8 mouse cellular contexts compared by ENCODE assay signal in genomic region chr12:112593951-112594915, GRCm38 (mm10). TPM values are rescaled to one million over a fixed set of nuclear protein-coding genes. Genes with fewer than 3 reads are reported as not detected.
DNase-seq lines count a peak whose midpoint lies in the region; ATAC-seq and TF ChIP-seq lines count a peak whose summit lies in the region.

No protein-coding gene starts in this region.

- no peak for ATAC-seq in hindbrain, embryonic 14.5 days (ENCODE audit: low FRiP score)
- no peak; the same call in 1 of the 2 replicates for ATAC-seq in heart, embryonic 14.5 days (ENCODE audit: insufficient number of reproducible peaks, insufficient read depth, low FRiP score, low read depth)
- ATAC-seq in megakaryocyte progenitor cell, adult 5-6 weeks (replicated peaks; ENCODE audit: poor library complexity), result peak; percentile 27
- ATAC-seq in cerebellum, adult (ENCODE audit: insufficient number of reproducible peaks, low FRiP score, low TSS enrichment), result no peak

- no peaks in the 10 kb centered on the region for H3K9me3 ChIP-seq in hindbrain, embryonic 10.5 days
- H3K9me3 ChIP-seq in hindbrain, embryonic 14.5 days (ENCODE audit: control insufficient read depth, low read length), result no peaks in the 10 kb centered on the region
- H3K9me3 ChIP-seq in CH12.LX (replicated peaks; ENCODE audit: low read length), result no peaks in the 10 kb centered on the region
- no peaks in the 10 kb centered on the region for H3K9me3 ChIP-seq in heart, embryonic 14.5 days (ENCODE audit: control insufficient read depth, low read length)

- H3K4me1 ChIP-seq in hindbrain, embryonic 10.5 days (replicated peaks), result peaks cover 83% of the 10 kb centered on the region
- peaks cover 13% of the 10 kb centered on the region for H3K4me1 ChIP-seq in hindbrain, embryonic 14.5 days (replicated peaks; ENCODE audit: control insufficient read depth, insufficient read depth, low read length)
- peaks cover 71 to 76% of the 10 kb centered on the region in 2 experiments for H3K4me1 ChIP-seq in CH12.LX (ENCODE audit: control insufficient read depth in 1 of 2, insufficient read depth in 2 of 2)
- peaks cover 44 to 61% of the 10 kb centered on the region in 2 experiments for H3K4me1 ChIP-seq in heart, embryonic 14.5 days (ENCODE audit: control insufficient read depth in 2 of 2, insufficient read depth in 2 of 2, low read length in 2 of 2)

- no peak overlapping the region for H3K9ac ChIP-seq in hindbrain, embryonic 14.5 days
- peak overlapping the region; percentile 18; the same call in 1 of the 2 replicates for H3K9ac ChIP-seq in CH12.LX (ENCODE audit: insufficient read depth, low read depth)
- peak overlapping the region; percentile 41 for H3K9ac ChIP-seq in heart, embryonic 14.5 days (ENCODE audit: low read length)

- H3K27me3 ChIP-seq in hindbrain, embryonic 10.5 days (ENCODE audit: insufficient read depth, poor library complexity, severe bottlenecking), result peaks cover 45% of the 10 kb centered on the region
- H3K27me3 ChIP-seq in hindbrain, embryonic 14.5 days (ENCODE audit: control insufficient read depth, insufficient read depth, low read length), result peaks cover 11% of the 10 kb centered on the region
- no peaks in the 10 kb centered on the region for H3K27me3 ChIP-seq in CH12.LX (replicated peaks)
- no peaks in the 10 kb centered on the region for H3K27me3 ChIP-seq in heart, embryonic 14.5 days (ENCODE audit: control insufficient read depth, insufficient read depth, low read length)

- DNase-seq in hindbrain, embryonic 10.5 days (ENCODE audit: low spot score), result no peak
- no peak for DNase-seq in hindbrain, embryonic 14.5 days (ENCODE audit: low spot score)
- DNase-seq in CH12.LX (ENCODE audit: extremely low read depth), result peak; percentile 78
- DNase-seq in urinary bladder, postnatal 25 days (ENCODE audit: low spot score), result no peak
- no peak for DNase-seq in adrenal gland, postnatal 14 days

- no peak; the same call in 1 of the 2 replicates for TF ChIP-seq POLR2A in CH12.LX (IDR thresholded peaks at IDR 0.05; ENCODE audit: low read depth, low read length)

- dilution Hi-C loops in CH12.LX (cut with MboI; ENCODE audit: extremely low pct_ligation_motif_present, extremely low pct_unique_long_range_greater_than_20kb, low sequenced_read_pairs), result no loop called here

- peak overlapping the region; percentile 64 for H3K27ac ChIP-seq in hindbrain, embryonic 10.5 days
- H3K27ac ChIP-seq in hindbrain, embryonic 14.5 days, result no peak overlapping the region
- H3K27ac ChIP-seq in CH12.LX (ENCODE audit: insufficient read depth, low read depth), result peak overlapping the region; percentile 80
- H3K27ac ChIP-seq in heart, embryonic 14.5 days (replicated peaks in 1 of 2; ENCODE audit: control insufficient read depth in 1 of 2, insufficient read depth in 1 of 2, low read depth in 2 of 2, low read length in 2 of 2), result peak overlapping the region; percentile 24 to 79

- 75% methylated on average over 16 of the region's 16 CpGs for WGBS in hindbrain, embryonic 10.5 days
- WGBS in hindbrain, embryonic 14.5 days, result 73% methylated on average over 16 of the region's 16 CpGs
- WGBS in heart, embryonic 14.5 days, result 56% methylated on average over 16 of the region's 16 CpGs

- peak; percentile 16; the same call in 1 of the 2 replicates for TF ChIP-seq EP300 in CH12.LX (IDR thresholded peaks at IDR 0.05; ENCODE audit: low read length)

- TF ChIP-seq CTCF in CH12.LX (conservative IDR thresholded peaks at IDR 0.05 in 1 of 2, IDR thresholded peaks at IDR 0.05 in 1 of 2; ENCODE audit: low read depth in 2 of 2, low read length in 2 of 2), result no peak

- H3K79me2 ChIP-seq in CH12.LX (replicated peaks; ENCODE audit: control insufficient read depth, extremely low read depth, insufficient read depth, poor library complexity, severe bottlenecking), result peaks cover 86% of the 10 kb centered on the region

- in situ Hi-C loops in CH12.LX (cut with MboI; ENCODE audit: low pct_ligation_motif_present, low pct_unique_long_range_greater_than_20kb, low sequenced_read_pairs), result no loop called here

- no peak overlapping the region for H3K4me2 ChIP-seq in hindbrain, embryonic 14.5 days (replicated peaks)
- H3K4me2 ChIP-seq in CH12.LX (ENCODE audit: insufficient read depth, low read depth, poor library complexity, severe bottlenecking), result peak overlapping the region; percentile 84
- H3K4me2 ChIP-seq in heart, embryonic 14.5 days (ENCODE audit: low read length), result peak overlapping the region; percentile 38

- no peak for TF ChIP-seq RAD21 in CH12.LX (IDR thresholded peaks at IDR 0.05; ENCODE audit: low read depth, low read length)

- no peaks in the 10 kb centered on the region for H3K36me3 ChIP-seq in hindbrain, embryonic 10.5 days
- no peaks in the 10 kb centered on the region for H3K36me3 ChIP-seq in hindbrain, embryonic 14.5 days (replicated peaks; ENCODE audit: control insufficient read depth, insufficient read depth)
- peaks cover 0 to 90% of the 10 kb centered on the region in 2 experiments for H3K36me3 ChIP-seq in CH12.LX (replicated peaks in 1 of 2; ENCODE audit: control insufficient read depth in 1 of 2, insufficient read depth in 1 of 2, low read length in 1 of 2)
- H3K36me3 ChIP-seq in heart, embryonic 14.5 days (ENCODE audit: control insufficient read depth, insufficient read depth, low read length), result no peaks in the 10 kb centered on the region

- no peak overlapping the region for H3K4me3 ChIP-seq in hindbrain, embryonic 10.5 days
- no peak overlapping the region for H3K4me3 ChIP-seq in hindbrain, embryonic 14.5 days (replicated peaks; ENCODE audit: low read length)
- H3K4me3 ChIP-seq in CH12.LX (replicated peaks in 1 of 3; ENCODE audit: low read depth in 2 of 3, low read length in 2 of 3, poor library complexity in 1 of 3), result peak overlapping the region; percentile 6 to 82 (median 10)
- no peak overlapping the region for H3K4me3 ChIP-seq in heart, embryonic 14.5 days (ENCODE audit: control insufficient read depth in 1 of 2, insufficient read depth in 1 of 2, low read depth in 1 of 2, low read length in 2 of 2)

TF ChIP-seq in CH12.LX, 34 proteins besides CTCF, POLR2A, EP300 and RAD21 (continues in another document):
- TF ChIP-seq IRF4 (IDR thresholded peaks at IDR 0.05; ENCODE audit: low read depth, low read length), result 0 out of 2 replicates have a peak, but pooled peaks have one; percentile 19
- TF ChIP-seq MAX (IDR thresholded peaks at IDR 0.05; ENCODE audit: low read length), result peak; percentile 86
- TF ChIP-seq ETS1 (conservative IDR thresholded peaks at IDR 0.05; ENCODE audit: low read depth, low read length), result peak; percentile 75
- TF ChIP-seq USF2 (conservative IDR thresholded peaks at IDR 0.05; ENCODE audit: low read depth, low read length), result no peak
- no peak for TF ChIP-seq JUN (IDR thresholded peaks at IDR 0.05; ENCODE audit: insufficient read depth, low read depth, low read length)
- TF ChIP-seq ELF1 (IDR thresholded peaks at IDR 0.05; ENCODE audit: low read depth, low read length), result peak; percentile 58; the same call in 1 of the 2 replicates
- TF ChIP-seq MAZ (IDR thresholded peaks at IDR 0.05; ENCODE audit: low read depth, low read length), result 0 out of 2 replicates have a peak, but pooled peaks have one; percentile 67
- TF ChIP-seq USF1 (IDR thresholded peaks at IDR 0.05; ENCODE audit: low read depth, low read length), result no peak
- no peak for TF ChIP-seq ZNF384 (IDR thresholded peaks at IDR 0.05; ENCODE audit: low read depth, low read length)
- peak; percentile 77 for TF ChIP-seq MYC (IDR thresholded peaks at IDR 0.05; ENCODE audit: low read depth, low read length)
- no peak for TF ChIP-seq RCOR1 (conservative IDR thresholded peaks at IDR 0.05; ENCODE audit: low read depth, low read length)
- no peak; the same call in 1 of the 2 replicates for TF ChIP-seq UBTF (IDR thresholded peaks at IDR 0.05; ENCODE audit: low read depth, low read length)
- TF ChIP-seq GABPA (IDR thresholded peaks at IDR 0.05; ENCODE audit: insufficient replicate concordance, low read depth, low read length), result no peak
- peak; percentile 54; the same call in 1 of the 2 replicates for TF ChIP-seq BHLHE40 (IDR thresholded peaks at IDR 0.05; ENCODE audit: low read depth, low read length)
- TF ChIP-seq MXI1 (IDR thresholded peaks at IDR 0.05; ENCODE audit: low read depth, low read length), result peak; percentile 86

RNA-seq across cellular contexts. Expression of gene Inf2, which starts 5.6 kb away (rescaled TPM):
- polyA plus RNA-seq in hindbrain, embryonic 10.5 days (2016; fragmentation: Nextera tagmentation; extraction: Ambion mirVana), result 1.5 and 1.8 TPM in 2 replicates
- polyA plus RNA-seq in hindbrain, embryonic 14.5 days (2014; fragmentation: Nextera tagmentation; extraction: Ambion mirVana), result 1.0 and 1.5 TPM in 2 replicates
- total RNA-seq in CH12.LX (2012; rRNA removed), result 29.7 and 36.6 TPM in 2 replicates
- 13.5 and 13.9 TPM in 2 replicates for total RNA-seq in CH12.LX (2014; rRNA removed)
- polyA plus RNA-seq in CH12.LX (2012; ENCODE audit: insufficient read length, low read depth), result 129 and 131 TPM in 2 replicates
- polyA plus RNA-seq in heart, embryonic 14.5 days (2014; fragmentation: Nextera tagmentation; extraction: Ambion mirVana), result 2.9 and 3.6 TPM in 2 replicates
- total RNA-seq in megakaryocyte progenitor cell, adult 5-6 weeks (2015), result 11.0 and 13.6 TPM in 2 replicates
- 4.8 and 7.1 TPM in 2 replicates for total RNA-seq in megakaryocyte progenitor cell, adult 5-6 weeks (2017)
- 25.3 and 33.2 TPM in 2 replicates for total RNA-seq in adrenal gland, postnatal 14 days (2021)

RNA-seq across cellular contexts. Expression of gene Adssl1, which starts 25.6 kb away (rescaled TPM):
- polyA plus RNA-seq in hindbrain, embryonic 10.5 days (2016; fragmentation: Nextera tagmentation; extraction: Ambion mirVana), result 3.7 and 5.5 TPM in 2 replicates
- polyA plus RNA-seq in hindbrain, embryonic 14.5 days (2014; fragmentation: Nextera tagmentation; extraction: Ambion mirVana), result 5.3 and 5.5 TPM in 2 replicates
- total RNA-seq in CH12.LX (2012; rRNA removed) (9.4 and 10.7 TPM in 2 replicates), CH12.LX (2014; rRNA removed) (10.2 and 11.8 TPM in 2 replicates)
- polyA plus RNA-seq in CH12.LX (2012; ENCODE audit: insufficient read length, low read depth), result 29.4 and 37.1 TPM in 2 replicates
- polyA plus RNA-seq in heart, embryonic 14.5 days (2014; fragmentation: Nextera tagmentation; extraction: Ambion mirVana), result 88.3 and 89.7 TPM in 2 replicates
- total RNA-seq in megakaryocyte progenitor cell, adult 5-6 weeks (2015), result 113 and 131 TPM in 2 replicates
- 113 and 126 TPM in 2 replicates for total RNA-seq in megakaryocyte progenitor cell, adult 5-6 weeks (2017)
- total RNA-seq in adrenal gland, postnatal 14 days (2021), result 34.1 and 37.6 TPM in 2 replicates

RNA-seq across cellular contexts. Expression of gene Siva1, which starts 50.2 kb away (rescaled TPM):
- polyA plus RNA-seq in hindbrain, embryonic 10.5 days (2016; fragmentation: Nextera tagmentation; extraction: Ambion mirVana), result 281 and 334 TPM in 2 replicates
- 54.2 and 58.4 TPM in 2 replicates for polyA plus RNA-seq in hindbrain, embryonic 14.5 days (2014; fragmentation: Nextera tagmentation; extraction: Ambion mirVana)
- 137 and 149 TPM in 2 replicates for total RNA-seq in CH12.LX (2012; rRNA removed)
- total RNA-seq in CH12.LX (2014; rRNA removed), result 78.1 and 81.9 TPM in 2 replicates
- polyA plus RNA-seq in CH12.LX (2012; ENCODE audit: insufficient read length, low read depth), result 135 and 158 TPM in 2 replicates
- 136 and 153 TPM in 2 replicates for polyA plus RNA-seq in heart, embryonic 14.5 days (2014; fragmentation: Nextera tagmentation; extraction: Ambion mirVana)
- 163 and 168 TPM in 2 replicates for total RNA-seq in megakaryocyte progenitor cell, adult 5-6 weeks (2015)
- 291 and 325 TPM in 2 replicates for total RNA-seq in megakaryocyte progenitor cell, adult 5-6 weeks (2017)
- 48.4 and 54.1 TPM in 2 replicates for total RNA-seq in adrenal gland, postnatal 14 days (2021)

Comparison
In these comparisons a context has a peak if more than half of its experiments do, and no peak if none do; other contexts are left out.
1. H3K4me3 ChIP-seq: peak in CH12.LX (3 of 3); none in hindbrain, embryonic 10.5 days (single experiment), hindbrain, embryonic 14.5 days (single experiment) and heart, embryonic 14.5 days (0 of 2).
2. RNA of gene Inf2, which starts 5.6 kb away (polyA plus RNA-seq): 129 to 131 TPM in CH12.LX; 2.9 to 3.6 TPM in heart, embryonic 14.5 days, 1.0 to 1.5 TPM in hindbrain, embryonic 14.5 days and 1.5 to 1.8 TPM in hindbrain, embryonic 10.5 days; every median in the first group is over 10 times any median in the second.